Mouse (Mus musculus): ENCODE results near the gene Tmem26.

DNA sequence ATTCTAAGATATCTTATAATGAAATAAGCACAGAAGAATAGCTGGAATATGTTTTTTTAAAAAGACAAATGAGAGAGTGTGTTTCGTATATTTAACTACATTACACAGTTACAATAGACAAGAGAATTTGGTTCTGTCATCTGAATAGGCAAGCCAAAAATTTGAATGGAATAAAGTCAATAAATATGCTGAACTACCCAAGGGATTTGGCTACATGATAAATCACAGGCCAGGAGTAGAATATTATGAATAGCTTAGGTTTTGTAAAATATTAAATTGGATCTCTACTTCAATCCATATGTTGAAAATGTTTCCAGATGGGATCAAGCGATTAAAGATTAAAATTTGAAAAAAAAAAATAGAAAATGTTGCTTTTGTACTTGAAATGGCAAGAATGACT, 60.4 kb downstream of the Tmem26 start:
- TF ChIP-seq TAL1 (IDR thresholded peaks at IDR 0.05; ENCODE audit: low read length) = no peak
- no peak for TF ChIP-seq GATA1 (IDR thresholded peaks at IDR 0.05; ENCODE audit: low read length)
